Mouse (Mus musculus): ENCODE measurements at regions not wholly inside any gene's neighbourhood (a gene's known extent, or its start where the extent isn't known, plus 50 kb on each side); places are given as distances from the start of the nearest gene placed in this dataset.

GRCm38 (mm10) chr4:69255826-69256753 is 301.9 kb upstream of the Brinp1 start:
- H3K9ac ChIP-seq (ENCODE audit: low read length): no peak overlapping the region
- ATAC-seq (ENCODE audit: insufficient read depth, low FRiP score, low TSS enrichment): peak; percentile 53; the same call in 1 of the 2 replicates
- no peaks in the 10 kb centered on the region for H3K9me3 ChIP-seq (ENCODE audit: control insufficient read depth, low read length)
- no peak overlapping the region for H3K4me2 ChIP-seq (ENCODE audit: low read depth)
- peak; percentile 13 for DNase-seq (ENCODE audit: low spot score)
- no peaks in the 10 kb centered on the region for H3K4me1 ChIP-seq (ENCODE audit: control insufficient read depth, insufficient read depth, low read length)
- no peaks in the 10 kb centered on the region for H3K27me3 ChIP-seq (ENCODE audit: control insufficient read depth, insufficient read depth, low read length)
- H3K27ac ChIP-seq (ENCODE audit: low read depth, low read length): no peak overlapping the region
- no peak overlapping the region for H3K4me3 ChIP-seq (ENCODE audit: low read depth, low read length)
- WGBS: 60% methylated on average over 9 of the region's 9 CpGs
- H3K36me3 ChIP-seq (ENCODE audit: control insufficient read depth, insufficient read depth, low read length): no peaks in the 10 kb centered on the region

Data from neural tube, embryonic 11.5 days (tissue).